Mouse (Mus musculus) gastrocnemius, adult 8-10 months (tissue): ENCODE results near the gene Gm20388. TPM values are rescaled to one million over a fixed set of nuclear protein-coding genes. Genes with fewer than 3 reads are reported as not detected.

ENCODE experiments used
- DNase-seq, 2 experiments: peaks; one replicate each; pipeline ENCODE4 v3.0.0; 2022; ENCODE audit warnings: low spot score in 2 of 2
- total RNA-seq, 4 experiments: library from RNA; stranded (reverse); gene quantifications; 2 replicates each; pipeline ENCODE4 v1.2.4; 2022

Gm20388 gene
- total RNA-seq, 4 experiments from 2014 or later: 4.4 to 20.0 (median 7.9) TPM; not detected in 1

DNA sequence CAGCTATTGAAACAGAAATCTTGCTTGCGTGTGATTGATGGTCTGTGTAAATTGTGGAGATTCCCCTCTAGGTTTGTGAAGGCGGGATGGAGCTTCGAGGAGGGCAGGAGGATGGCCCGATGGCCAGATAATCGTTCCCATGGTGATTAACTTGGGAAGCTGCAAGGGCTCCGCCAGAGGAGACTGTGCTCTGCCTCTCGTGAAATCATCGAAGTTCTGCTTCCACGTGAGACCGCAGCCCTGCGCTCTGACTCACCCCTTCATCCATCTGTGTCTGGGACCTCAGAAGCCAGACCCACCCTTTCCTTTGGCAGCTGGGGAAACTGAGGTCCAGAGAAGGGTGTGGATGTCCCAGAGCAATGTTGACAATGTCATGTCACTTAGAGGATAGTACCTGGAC lies 2201.1 kb downstream of the Gm20388 start:
- peak; percentile 37 to 40 for DNase-seq

GRCm38 (mm10) chr8:122112264-122112965 lies 2201.8 kb downstream of the Gm20388 start:
- peak in 1 of 2 experiments; percentile 44 for DNase-seq

GRCm38 (mm10) chr8:122114890-122115289 lies 2204.2 kb downstream of the Gm20388 start:
- DNase-seq: no peak

DNA sequence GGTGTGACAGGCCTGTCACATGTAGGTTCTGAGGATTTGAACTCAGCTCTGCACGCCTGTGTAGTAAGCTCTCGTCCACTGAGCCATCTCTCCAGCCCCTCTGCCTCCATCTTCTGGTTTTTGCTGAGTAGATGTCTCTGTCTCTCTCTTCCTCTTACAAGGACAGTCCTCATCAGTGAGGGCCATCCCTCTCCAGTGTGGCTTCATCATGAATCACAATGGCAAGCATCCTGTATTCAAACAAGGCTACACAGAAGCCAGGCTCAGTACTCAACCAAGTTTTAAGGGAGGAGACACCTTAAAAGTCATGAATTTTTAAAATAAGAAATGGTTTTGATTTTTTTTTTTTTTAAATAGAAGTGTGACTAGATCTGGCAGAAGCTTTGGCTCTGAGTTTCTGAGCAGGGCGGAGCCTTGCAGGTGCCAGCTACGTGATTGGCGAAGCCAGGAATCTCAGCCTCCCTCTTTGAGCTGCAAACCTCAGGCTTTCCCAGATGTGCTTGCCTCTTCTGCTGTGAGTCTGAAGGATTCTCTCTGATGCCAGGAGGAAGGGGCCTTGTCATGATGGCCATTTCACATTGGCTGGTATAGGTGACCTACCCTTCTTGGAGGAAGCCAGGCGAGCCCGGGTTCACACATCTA lies 2206.2 kb downstream of the Gm20388 start:
- DNase-seq: no peak

DNA sequence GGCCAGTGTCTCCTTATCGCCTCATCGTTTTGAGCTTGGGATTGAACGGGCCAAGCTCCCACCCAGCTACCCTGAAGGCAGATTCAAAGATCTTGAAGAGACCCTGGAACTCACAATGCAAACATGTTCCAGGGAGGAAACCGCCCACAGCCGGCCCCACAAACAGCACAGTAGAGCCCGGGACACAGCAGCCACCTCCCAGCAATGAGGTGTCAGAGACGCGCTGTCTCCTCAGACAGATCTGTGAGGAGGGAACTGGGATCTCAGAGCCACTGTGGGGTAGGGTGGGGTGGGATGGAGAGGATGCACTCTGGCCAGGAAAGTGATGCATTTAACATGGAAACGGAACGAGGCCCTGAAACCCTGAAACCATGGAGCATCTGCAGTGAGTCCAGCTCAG lies 2207.5 kb downstream of the Gm20388 start:
- DNase-seq: no peak

GRCm38 (mm10) chr8:122118536-122118935 lies 2207.9 kb downstream of the Gm20388 start:
- DNase-seq: peak; percentile 33 to 63

- DNase-seq: no peak
Observed at GRCm38 (mm10) chr8:122124326-122124725, 2213.7 kb downstream of the Gm20388 start.

GRCm38 (mm10) chr8:122126659-122127058 lies 2216.0 kb downstream of the Gm20388 start:
- no peak for DNase-seq

GRCm38 (mm10) chr8:122134121-122134529 lies 2223.5 kb downstream of the Gm20388 start:
- DNase-seq: peak in 1 of 2 experiments; percentile 46

GRCm38 (mm10) chr8:122135494-122135893 lies 2224.9 kb downstream of the Gm20388 start:
- DNase-seq: no peak

DNA sequence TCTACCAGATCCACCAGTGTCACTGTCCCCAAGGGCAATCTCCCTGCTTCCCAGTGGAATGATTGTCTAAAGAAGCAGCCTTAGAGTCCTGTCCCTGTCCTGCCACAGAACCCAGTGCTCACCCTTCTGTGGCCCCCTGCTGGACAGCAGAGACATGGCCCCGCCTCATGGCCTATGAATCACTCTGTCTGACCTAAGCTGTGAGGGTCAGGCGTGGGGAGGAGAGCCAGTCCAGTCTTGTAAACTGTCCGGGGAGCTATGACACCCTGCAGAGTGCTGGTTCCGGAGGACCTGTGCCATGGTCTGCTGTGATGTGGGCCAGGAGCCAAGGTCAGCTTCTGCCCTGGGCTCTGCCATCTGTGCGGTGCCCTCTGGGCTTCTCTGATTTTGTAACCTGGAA lies 2229.1 kb downstream of the Gm20388 start:
- peak; percentile 81 to 82 for DNase-seq

GRCm38 (mm10) chr8:122140411-122140810 lies 2229.8 kb downstream of the Gm20388 start:
- no peak for DNase-seq

DNA sequence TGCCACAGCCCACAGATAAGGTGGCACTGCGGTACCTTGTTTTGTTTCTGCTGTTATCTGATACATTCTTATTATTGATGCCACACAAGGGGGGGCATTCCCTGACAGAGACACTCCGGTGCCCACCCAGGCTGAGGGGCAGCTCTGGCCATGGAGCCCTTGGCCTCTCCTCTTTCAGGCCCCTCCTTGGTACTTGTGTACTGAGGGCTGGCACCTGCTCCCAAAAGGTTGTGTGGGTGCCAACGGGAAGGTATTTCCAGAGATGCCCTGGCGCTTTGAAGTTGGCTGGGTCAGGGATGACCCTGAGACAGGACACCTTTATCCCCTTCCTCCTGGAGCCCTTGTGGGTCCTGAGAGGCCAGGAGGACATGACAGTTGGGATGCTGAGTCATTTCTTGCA lies 2231.8 kb downstream of the Gm20388 start:
- DNase-seq: no peak

DNA sequence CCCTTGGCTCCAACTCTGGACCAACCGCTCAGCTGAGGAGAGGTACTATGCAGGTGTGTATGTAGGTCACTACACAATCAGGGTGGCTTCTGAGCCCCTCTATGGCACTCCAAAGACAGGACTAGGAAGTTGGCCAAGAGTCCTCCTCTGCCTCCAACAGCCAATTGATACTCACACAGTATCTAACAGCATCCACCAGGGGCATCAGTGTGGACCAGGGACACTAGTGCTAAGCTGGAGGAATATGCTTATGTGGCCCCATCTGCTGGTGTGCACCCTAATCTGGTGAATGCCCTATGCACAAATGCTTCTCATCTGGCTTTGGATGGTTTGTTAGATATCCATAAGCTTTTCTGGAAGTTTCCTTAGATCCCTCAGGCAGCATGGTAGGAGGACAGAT lies 2232.6 kb downstream of the Gm20388 start:
- DNase-seq: no peak

DNA sequence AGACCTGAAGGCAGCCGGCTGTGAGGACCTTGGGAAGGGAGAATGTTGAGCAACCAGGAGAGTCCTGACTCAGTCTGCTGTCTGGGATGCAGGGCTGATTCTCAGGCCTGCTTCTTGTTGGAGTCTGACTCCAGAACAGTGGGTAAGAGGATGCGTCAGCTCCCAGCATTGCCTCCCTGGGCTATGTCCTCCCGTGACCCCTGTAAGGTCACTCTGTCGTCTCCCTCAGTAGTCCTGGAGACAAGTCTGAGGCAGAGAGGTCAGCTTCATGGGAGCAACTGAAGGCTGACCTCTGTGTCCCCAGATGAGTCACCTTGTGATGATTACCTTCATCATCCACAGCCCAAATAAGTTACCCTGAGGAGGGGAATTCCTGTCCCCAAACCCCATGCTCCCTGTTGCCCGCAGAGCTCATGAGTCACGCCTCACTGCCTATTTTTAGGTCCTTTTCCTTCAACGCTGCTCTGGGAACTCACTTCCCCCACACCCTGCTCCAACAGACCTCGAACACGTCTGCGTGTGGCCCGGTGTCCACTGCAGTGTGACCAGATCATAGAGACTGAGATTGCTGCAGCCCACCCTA lies 2234.2 kb downstream of the Gm20388 start:
- DNase-seq: no peak

DNA sequence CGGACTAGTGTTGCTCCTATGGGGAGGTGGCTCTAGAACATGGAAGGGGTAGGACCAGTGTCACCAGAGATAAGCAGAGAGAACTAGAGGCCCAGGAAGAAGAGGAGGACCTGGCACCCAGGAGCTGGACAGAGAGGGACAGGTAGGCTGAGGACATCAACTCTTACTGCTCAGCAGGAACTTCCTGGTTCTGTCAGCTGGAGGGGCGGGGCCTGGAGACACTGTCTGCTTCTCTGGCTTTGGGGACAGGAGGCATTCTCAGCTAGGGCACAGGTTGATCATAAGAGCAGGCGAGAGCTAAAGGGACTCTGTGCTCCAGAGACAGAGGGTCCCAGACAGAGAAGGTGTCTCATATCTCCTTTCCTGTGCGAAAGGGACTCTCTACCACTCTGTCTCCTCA lies 2238.4 kb downstream of the Gm20388 start:
- DNase-seq: no peak

- DNase-seq: no peak
Observed at GRCm38 (mm10) chr8:122149606-122150005, 2239.0 kb downstream of the Gm20388 start.

GRCm38 (mm10) chr8:122151541-122151940 lies 2240.9 kb downstream of the Gm20388 start:
- DNase-seq: no peak

GRCm38 (mm10) chr8:122155082-122155643 lies 2244.5 kb downstream of the Gm20388 start:
- DNase-seq: no peak

- no peak for DNase-seq
Observed at GRCm38 (mm10) chr8:122155964-122156363, 2245.3 kb downstream of the Gm20388 start.

DNA sequence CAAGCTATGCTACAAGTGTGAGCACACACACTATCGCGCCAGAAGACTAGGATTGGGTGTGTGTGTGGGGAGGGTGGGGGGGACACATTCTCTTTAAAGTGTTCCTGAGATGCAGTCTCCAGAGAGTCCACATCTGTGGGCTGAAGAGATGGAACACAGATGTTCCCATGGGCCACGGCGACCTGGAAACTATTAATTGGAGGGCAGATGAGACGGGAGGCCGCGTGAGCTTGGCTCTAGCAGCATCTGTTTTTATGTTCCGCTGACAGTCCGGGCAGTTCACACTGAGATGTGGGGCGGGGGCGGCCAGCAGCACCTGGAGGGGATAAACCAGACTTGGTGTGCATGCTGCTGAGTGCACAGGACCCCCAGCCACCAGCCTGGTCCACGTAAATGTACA lies 2247.0 kb downstream of the Gm20388 start:
- no peak for DNase-seq

DNA sequence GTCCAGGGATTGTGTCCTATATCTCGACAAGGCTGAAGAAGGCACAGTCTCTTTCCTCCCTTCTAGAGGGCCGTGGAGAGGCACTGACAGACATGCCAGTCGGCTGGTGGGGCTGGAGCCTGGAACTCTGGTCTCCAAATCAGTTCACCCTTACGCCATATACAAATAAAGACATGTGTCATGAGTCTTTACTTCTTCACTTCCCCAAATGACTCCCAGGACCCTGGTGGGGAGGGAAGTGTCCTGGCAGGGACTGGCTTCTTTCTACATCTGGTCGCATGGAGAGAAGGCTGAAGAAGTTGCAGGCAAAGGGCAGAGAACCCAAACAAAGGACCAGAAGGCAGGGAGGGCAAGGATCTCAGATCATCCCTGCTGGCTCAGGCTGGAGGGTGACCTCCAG lies 2249.5 kb downstream of the Gm20388 start:
- no peak for DNase-seq
